Mouse (Mus musculus) kidney, postnatal 36 days (tissue): Measurements from ENCODE around the gene Olfr513.

Source experiments
- DNase-seq, 2 experiments: peaks; one replicate each; pipeline ENCODE4 v3.0.0; 2021 to 2022; ENCODE audit warnings: mixed read lengths in 2 of 2

The Olfr513 gene

GRCm38 (mm10) chr7:108750673-108751072, at the start of gene Olfr513:
Gene Olfr513, plus strand, starts transcription at chr7:108750973.
- no peak for DNase-seq

- DNase-seq = no peak
Measured at GRCm38 (mm10) chr7:108713020-108713419, 37.8 kb upstream of the Olfr513 start, which contains the start of gene Olfr512. Gene Olfr512, plus strand, starts transcription at chr7:108713320.

GRCm38 (mm10) chr7:108760411-108760810, 9.6 kb downstream of the Olfr513 start:
- DNase-seq = no peak

GRCm38 (mm10) chr7:108797205-108797933, 46.6 kb downstream of the Olfr513 start:
- no peak for DNase-seq
